Mouse (Mus musculus): ENCODE data around the gene Mnx1.

The Mnx1 gene

DNA sequence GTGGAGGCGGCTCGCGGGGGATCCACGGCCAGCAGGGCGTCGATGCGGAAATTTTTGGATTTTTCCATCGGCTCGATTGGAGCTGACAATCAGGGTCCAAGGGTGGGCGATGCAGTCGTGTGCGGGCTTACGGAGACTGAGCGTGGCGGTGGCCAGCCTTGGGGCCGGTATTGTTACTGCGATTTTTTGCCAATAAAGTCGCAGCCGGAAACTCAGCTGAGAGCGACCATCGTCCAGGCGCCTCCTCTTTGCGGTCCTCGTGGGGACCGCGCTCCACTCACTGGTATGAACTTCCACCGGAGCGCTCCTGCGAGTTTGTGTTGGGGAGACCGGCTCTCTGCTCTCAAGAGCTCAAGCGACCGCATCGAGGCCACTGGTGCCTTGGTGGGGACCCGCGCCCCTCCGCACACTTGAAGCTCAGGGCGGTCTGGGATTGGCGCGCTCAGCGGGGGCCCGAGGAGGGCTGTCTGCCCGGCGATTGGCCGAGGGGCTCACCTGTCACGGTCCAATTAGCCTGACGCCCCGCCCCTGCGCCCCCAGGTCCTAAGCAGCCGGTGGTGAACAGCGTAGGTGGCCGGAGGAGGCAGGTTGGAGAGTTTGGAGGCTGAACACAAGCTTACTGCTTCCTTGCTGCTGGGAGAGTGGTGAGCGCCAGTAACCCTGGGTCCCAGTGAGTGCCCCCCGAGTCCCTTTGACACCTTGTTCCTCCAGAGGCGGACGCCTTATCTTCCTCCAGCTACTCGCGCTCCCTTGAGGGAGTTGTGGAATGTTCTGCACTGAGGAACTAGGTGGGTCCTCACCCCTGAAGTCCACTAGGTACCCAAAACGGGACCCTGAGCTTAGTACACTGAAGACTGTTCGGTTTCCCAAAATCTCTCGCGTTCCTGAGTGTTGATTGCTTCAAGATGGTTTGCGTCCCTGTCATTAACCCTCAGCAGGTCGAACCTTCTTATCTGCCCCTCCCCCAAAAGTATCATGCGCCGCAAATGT, at the start of gene Mnx1:
TSS of gene Mnx1 (minus strand) at position 263 of the 990 bp plus-strand sequence.
- DNase-seq (ENCODE audit: low spot score in 2 of 2), result no peak

DNA sequence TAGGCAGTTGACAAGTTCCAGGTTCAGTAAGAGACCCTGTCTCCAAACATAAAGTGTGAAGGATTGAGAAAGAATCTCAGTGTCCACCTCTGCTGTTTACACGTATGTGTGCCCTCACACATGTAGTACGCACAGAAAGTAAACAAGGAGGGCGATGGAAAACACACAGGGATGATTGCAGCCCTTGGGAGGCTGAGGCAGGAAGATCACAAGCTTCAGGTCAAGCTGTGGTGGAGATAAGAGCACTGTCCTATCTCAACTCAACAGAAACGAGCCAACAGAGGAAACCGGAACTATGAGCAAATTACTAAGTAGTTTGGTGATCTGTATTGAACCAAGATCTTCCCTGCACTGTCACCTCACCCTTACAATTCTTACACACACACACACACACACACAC, 38.2 kb upstream of the Mnx1 start:
- no peak for DNase-seq (ENCODE audit: low spot score in 2 of 2)

DNA sequence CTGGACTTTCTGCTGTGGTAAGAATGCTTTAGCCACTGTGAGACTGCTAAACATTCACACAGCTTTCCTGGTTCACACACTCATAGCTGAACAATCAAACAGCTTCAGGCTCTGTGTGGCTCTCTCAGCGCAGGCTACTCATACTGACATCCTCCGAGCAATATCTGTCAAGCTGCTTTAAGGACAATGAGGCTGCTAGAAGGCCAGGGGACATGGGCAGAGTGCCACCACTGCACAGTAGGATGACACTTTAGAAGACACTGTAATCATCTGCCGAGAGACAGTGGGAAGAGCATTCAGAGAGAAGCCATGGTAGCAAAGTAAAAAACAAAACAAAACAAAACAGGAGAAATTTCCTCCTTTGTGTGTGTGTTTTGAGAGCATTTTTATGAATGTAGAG, 37.6 kb upstream of the Mnx1 start:
- no peak for DNase-seq (ENCODE audit: low spot score in 2 of 2)

DNA sequence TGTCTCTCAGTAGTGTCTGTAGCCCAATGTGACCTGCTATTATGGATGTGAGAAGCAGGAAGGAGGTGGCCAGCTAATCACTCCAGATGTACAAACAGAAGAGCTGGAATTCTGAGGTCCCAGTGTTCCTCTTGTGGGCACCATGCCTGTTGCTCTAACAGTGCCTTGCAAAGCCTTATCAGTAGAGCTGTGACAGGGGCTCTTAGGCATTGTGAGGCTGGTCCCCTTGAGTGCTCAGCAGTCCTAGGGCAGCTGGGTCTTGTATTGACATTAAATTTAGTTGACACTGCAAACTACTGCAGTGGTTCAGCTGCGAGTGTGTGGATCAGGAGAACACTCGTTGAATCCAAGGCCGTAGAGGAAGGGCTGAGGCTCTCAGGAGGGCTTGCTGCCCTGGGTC, 28.7 kb upstream of the Mnx1 start:
- DNase-seq (ENCODE audit: low spot score in 2 of 2), result no peak

DNA sequence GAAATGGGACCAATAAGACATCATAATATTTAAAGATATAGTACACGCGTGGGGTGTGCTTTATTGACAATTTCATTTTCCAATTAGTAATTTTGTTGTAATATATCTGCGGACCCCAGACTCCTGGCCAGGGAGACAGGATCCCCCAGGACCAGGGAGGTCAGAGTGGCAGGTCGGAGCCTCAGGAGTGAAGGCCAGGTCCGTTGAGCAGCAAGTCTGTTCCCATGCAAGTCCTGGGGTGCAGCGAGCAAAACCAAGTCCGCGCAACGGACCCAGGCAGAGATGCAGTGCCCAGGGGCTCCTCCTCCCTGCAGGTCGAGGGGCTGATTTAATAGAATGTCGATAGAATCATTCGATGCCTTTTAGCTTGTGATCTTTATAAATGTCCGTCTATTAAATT, 9.1 kb upstream of the Mnx1 start:
- DNase-seq (ENCODE audit: low spot score in 2 of 2), result no peak

DNA sequence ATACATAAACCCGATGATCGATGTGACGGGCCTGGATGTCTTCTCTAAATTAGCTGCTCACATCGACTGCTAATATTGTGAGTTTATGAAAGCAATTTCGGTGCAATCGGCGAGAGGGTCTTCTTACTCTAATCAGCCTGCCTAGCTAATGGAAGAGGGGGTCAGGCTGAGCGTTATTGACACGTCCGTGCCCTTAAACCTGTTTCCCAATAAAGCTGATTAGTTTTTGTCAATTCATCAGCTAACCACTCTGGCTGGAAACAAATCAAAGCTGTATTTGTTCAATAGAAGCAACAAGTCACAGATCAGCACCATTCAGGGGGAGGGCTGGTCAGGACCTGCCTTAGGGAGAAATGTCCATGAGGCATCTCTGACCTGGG, 7.7 kb upstream of the Mnx1 start:
- no peak for DNase-seq (ENCODE audit: low spot score in 2 of 2)

DNA sequence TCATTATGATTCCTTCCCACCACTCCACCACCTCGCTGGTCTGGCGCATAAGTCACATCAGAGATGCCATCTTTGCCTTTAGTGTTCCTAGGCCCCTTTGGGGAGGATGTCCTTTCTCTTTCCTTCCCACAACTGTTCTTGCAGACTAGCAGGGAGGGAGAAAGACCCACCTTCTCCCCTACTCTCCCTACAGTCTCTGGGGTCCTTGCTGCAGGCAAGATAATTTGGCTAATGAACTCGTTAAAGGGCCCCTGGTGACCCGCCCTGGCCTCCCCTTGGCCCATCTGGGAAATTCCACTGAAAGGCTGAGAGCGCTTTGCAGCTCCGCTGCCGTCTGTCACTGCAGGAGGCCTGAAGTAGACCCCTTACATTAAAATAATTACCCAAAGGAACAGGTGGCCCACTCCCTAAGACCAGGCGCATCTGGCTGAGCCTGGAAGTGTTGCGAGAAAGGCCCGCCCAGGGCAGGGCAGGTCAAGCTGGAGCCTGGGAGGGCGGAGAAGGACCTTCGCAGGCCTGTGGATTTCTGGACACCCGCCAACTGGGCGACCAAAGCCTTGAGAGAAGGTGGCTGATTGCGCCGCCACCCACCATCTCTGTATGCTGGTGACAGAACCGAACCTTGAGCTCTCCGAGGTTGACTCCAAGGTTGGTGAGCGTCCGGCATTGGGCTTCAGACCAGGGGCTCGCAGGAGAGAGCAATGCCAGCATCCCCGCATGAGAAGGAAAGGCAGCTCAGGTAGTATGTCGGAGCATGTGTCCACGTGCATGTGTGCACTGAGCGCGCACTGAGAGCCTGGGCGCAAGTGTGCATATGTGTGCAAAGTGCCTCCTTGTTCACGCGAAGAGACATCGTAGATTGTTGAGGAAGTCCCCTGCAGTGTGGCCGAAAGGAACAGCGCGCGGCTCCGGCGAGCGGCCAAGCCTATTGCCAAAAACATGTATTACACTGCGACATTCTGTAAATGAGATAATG, 7.0 kb upstream of the Mnx1 start:
- no peak for DNase-seq (ENCODE audit: low spot score in 2 of 2)

DNA sequence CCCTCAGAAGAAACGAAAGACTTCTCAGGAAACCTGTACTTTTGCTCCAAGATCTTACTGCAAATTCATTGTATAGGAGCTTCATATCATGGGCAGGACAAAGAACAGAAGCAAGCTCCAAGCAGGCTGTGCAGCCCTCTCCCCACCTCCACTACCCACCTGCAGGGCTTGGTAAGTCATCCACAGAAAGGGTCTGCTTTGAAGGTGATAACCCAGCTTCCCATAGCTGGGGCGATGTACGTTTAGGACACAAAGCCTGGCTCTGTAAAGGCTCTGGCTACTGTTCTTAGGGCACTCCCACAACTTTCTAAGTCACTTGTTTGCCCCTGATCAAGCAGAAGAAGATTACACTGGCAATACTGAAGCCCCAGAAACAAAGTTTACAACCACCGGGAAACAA, 5.5 kb upstream of the Mnx1 start:
- no peak for DNase-seq (ENCODE audit: low spot score in 2 of 2)

DNA sequence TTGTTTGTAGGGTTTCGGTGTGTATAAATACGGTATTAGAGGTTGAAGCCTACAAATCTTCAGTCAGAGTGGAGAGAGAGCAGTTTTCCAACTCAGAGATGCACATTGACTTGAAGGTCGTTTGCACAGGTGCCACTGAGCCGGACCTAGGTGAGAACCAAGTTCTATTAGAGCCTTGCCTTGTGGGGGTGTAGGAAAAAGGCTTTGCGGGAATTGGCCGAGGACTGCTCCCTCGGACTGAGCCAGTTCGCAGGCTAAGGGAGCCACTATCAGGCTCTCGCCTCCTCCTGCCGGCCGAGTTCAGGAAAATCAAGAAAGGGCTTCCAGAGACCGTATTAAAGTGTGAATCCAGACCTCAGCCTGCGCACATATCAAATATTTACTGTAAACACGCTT, 926 bp upstream of the Mnx1 start:
- DNase-seq (ENCODE audit: low spot score in 2 of 2), result no peak

DNA sequence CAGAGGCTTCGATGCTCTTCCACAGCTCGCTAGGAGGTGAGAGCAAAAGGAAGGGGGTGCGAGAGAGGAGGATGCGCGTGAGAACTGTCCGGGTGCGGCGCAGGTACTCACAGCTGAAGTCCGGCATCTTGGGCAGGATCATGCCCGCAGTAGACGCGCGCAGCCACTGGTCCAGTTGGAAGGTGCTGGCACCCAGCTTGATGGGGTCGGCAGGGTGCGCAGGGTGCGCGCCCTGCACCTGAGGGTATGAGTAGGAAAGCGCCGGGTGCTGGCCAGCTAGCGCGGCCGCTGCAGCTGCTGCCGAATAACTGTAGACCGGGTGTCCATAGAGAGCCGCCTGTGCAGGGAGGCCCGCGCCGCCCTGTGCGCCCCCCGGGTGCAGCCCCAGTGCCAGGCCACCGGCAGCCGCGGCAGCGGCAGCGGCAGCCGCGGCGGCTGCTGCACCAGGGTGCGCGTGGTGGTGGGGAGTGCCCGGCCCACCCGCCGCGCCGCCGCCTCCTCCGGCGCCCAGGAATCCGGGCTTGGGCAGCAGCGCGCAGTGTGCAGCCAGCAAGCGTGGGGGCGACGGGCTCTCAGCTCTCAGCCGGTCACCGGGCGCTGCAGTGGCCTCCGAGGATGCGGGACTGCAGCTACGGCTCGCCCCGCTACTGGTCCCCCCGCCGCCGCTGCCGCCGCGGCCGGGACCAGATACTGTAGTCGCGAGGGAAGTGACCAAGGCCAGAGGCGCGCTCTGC, 629 bp downstream of the Mnx1 start:
- DNase-seq (ENCODE audit: low spot score in 2 of 2), result no peak

DNA sequence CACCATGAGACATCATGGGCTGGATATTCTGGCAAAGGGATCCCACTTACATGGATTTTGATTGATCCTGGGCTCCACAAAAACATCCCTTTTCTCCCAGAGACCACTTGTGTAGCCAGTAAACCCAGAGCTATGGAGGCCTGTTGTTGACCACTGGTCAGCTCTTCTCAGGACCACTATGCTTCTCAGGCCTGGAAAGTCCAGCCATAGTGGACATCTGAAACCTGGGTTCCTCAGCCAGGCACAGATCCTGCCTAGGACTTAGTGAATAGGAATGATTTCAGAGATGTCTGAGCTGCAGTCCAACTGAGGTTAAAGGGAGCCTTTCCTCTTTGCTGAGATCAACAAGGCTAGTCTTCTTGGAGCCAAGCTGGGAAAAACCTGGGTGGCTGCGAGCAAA, 2.2 kb downstream of the Mnx1 start:
- no peak for DNase-seq (ENCODE audit: low spot score in 2 of 2)

DNA sequence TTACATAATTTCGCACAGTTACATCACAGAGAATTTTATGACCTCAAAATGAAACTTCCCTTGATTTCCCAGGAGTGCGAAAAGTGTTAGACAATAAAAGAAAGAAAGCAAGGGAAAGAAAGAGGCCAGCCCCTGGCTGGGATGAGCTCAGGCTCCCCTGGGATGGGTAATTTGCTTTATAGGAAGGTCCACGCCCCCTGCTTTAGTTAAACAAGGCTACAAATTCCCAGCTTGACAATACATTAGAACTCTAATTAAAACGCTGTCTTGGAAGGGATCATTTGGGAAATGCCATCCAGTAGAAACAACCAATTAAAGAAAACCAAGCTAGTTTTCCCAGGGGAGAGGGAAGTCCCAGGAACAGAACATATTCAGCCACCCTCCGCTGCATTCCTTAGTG, 2.7 kb downstream of the Mnx1 start:
- DNase-seq (ENCODE audit: low spot score in 2 of 2), result no peak

DNA sequence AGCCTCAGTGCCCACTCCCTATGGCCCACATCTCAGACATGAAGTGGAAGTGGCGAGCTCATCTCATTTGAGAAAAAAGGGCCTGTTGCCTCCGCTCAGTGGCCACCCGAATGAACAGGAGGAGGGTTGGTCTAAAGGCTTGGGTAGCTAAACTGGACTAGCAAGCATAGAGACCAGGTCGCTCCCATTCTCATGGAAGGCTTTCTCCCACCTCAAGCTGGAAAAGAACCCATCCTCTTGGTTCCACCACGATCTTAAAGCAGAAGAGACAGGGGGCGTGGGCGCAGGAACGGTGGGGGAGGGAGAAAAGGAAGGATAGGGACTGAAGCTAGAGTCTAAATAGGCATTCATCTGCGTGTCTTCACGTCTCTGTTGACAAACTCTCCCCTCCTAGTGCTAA, 3.2 kb downstream of the Mnx1 start:
- DNase-seq (ENCODE audit: low spot score in 2 of 2), result no peak

DNA sequence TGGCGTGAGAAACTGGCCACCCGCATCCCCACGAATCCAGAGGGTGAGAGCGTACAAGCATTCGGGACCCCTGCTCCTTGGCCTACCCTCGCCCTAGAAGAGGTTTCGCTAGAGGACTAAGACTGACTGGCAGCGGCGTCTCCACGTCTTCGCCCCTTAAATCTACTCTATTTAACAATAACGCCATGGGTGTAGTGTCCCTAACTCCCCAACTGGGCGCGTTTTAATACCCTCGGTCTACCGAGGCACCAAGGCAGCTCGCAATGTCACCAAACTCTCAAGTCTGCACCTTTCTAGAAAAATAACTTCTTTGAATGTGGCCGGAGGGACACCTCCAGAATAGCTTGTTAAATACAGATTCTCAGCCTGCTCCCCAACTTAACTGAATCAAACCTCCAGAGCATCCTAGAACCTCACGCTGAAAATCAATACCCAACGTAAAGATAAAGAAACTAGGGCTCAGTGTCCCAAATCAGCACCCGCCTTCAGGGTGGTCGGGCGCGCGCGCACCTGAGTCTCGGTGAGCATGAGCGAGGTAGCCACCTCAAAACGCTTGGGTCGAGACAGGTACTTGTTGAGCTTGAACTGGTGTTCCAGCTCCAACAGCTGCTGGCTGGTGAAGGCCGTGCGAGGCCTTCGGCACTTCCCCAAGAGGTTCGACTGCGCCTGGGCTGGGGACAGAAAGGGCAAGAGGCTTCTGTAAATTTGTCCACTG, 3.9 kb downstream of the Mnx1 start:
- DNase-seq (ENCODE audit: low spot score in 2 of 2), result no peak

DNA sequence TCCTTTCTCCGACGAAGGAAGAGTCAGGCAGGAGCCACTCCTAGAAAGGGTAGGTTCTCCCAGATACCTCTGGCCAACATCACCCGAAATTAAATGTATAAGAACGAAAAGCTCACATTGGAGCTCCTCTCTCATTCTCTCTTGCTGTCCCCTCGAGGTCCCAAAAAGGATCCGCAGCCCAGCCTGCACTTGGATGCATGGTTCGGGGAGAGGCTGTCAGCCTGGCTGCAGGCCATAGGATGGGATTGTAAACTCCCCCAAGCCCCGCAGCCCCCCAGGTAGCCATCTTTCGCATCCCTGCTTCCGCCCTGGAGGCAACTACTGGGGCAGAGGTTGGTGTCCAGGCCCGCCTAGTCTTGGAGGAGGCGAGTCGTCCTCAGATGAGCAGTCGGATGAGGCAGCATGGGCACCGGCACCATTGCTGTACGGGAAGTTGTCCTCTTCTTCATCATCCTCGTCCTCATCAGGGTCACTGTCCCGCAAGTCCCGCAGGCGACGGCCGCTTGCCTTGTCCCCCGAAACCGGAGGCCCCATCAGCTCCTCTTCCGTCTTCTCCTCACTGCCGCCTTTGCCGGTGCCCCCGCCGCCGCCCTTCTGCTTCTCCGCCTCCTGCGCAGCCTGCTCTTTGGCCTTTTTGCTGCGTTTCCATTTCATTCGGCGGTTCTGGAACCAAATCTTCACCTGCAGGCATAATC, 4.6 kb downstream of the Mnx1 start:
- DNase-seq (ENCODE audit: low spot score in 2 of 2), result no peak

DNA sequence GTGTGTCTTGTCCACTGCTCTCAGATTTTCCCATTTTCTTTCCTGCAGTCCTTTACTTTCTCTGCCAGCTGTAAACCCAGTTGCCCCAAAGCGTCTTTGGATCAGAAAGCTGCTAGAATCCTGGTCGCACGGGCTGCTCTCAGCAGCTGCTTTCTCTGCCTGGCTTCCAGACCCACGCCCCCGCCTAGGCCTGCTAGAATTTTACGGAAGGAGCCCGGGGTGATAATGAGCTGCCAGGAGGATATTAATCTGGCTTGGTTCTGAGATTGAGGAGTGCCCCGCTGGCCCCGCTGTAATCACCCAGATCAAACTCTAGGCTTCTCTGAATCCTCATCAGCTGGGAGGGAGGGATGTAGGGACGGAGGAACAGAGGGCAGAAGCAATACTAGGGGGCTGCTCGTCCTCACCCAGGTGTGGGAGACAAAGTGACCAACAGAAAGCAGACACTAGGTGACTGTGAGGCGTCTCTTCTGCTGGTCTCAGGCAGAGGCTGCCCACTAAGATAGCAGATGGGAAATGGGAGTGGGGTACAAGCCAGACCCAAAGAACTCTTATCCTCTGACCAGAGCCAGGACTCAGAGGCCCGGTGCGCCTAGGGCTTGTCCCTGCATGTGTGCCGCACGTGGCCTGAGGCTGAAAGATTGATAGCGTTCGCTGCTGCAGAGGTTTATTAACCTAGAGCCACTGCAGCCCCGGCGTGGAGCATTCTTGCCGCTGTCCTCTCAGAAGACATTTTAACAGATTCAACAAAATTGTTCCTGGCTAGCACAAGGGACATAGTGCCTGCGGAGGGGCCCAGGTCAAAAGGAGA, 6.2 kb downstream of the Mnx1 start:
- DNase-seq (ENCODE audit: low spot score in 2 of 2), result no peak

DNA sequence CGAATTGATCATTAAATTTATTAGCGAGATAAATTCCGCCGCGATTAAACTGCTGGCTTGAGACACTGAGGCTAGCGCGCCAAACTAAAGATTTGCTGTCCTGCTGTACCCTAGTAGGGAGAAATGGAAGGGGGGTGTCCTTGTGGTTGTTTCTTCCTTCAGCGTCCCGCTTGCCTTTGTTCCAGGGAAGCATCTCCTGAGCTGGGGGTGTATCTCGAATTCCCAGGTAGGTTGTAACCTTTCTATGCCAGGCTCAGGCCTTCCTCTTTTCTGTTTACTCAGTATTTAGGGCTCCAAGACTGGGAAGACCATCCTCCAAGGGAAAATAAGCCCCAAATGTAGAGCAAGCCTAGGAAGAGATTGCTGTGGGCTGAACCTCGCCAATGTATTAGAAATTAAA, 6.9 kb downstream of the Mnx1 start:
- no peak for DNase-seq (ENCODE audit: low spot score in 2 of 2)

DNA sequence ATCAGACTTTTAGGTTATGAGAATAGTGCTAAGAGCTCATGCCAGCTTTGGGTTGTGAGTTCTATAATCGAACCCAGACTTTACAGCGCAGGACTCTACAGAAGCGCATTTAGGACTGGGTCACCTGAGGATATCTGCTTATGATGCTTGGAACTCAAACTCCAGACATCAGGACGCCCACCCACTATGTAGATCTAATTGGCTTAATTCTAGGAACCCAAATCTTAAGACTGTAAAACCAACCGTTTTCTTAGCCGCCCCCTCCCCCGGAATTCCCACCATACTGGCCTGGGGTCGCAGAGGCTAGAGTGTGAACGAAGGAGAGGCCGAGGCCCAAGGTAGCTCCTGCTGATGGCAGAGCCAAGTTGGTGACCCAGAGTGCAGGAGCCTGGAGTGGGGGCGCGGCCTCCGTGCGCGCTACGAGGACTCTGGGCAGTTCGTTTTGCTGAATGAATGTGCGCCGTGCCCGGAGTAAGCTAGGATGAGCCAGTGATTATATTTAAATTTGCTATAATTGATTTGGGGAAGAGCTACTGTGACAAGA, 7.3 kb downstream of the Mnx1 start:
- DNase-seq (ENCODE audit: low spot score in 2 of 2), result no peak

DNA sequence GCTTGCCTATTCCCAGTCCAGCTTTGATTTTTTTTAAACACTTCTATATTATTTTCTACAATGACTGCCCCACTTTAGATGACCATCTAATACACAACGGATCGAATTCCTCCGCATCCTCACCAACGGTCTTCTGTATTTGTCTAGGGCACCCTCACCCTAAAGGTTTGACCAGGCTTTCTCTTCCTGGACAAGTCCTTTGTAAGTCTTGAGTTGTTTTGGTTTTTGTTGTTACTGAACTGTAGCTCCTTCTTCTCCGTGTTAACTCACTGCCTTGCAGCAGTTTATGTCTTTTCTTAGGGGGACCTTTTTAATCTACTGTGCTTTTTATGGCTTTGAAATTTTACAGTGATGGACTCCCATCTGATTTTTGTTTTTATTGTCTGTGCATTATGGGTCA, 8.0 kb downstream of the Mnx1 start:
- no peak for DNase-seq (ENCODE audit: low spot score in 2 of 2)

DNA sequence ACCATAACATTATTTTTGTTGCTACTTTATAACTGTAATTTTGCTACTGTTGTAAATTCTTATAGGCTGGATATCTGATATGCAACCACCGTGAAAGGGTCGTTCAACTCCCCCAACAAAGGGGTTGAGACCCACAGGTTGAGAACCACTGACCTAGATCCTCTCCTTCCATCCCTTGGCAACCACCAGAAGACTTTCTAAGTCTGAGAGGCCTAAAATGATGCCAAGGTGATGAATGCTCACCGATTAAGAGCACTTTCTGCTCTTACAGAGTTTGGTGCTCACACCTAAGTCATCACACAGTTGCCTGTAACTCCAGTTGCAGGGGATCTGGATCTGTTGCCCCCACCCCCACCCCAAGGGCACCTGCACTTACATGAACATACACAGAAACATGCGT, 8.8 kb downstream of the Mnx1 start:
- no peak for DNase-seq (ENCODE audit: low spot score in 2 of 2)
